Mouse (Mus musculus): ENCODE data around the gene Hpn.

DNA sequence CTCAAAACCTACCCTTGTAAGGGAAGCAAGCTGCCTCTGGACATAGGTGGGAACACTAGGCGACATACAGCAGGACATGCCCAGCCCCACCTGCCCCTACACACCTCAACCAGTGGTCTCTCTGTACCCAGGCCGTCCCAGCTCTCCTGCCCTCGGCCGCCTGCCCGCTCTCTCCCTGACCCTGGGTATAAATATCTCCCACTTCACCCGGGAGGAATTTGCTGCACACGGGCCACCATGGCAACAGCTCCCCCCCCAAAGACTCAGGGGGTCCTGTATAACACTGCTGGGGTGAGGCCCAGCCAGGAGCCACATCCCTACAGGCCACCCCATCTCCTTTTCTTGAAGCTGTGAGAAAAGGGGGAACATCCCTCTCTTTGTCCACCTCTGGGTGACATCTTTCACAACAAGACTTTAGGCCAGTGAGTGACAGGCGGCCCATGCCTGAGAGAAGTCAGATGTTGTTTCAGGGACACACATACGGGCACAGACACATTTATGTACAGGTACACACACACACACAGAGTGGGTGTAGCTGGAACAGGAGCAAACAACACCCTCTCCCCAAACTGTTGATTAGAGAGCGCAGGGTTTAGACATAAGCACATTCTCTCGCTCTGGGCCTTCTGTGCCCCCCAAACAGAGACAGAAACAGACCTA lies 60.3 kb downstream of the Hpn start:
- no peak for TF ChIP-seq CTCF (IDR thresholded peaks at IDR 0.05; ENCODE audit: borderline replicate concordance, control insufficient read depth, extremely low read depth, insufficient read depth, low read length, poor library complexity)
- no peak for TF ChIP-seq POLR2A (IDR thresholded peaks at IDR 0.05; ENCODE audit: control insufficient read depth, extremely low read depth, insufficient read depth, low read length, poor library complexity)
